Mouse (Mus musculus) telencephalon, adult 2 months (tissue): ENCODE results near the gene Nudt14.

Experiments
- DNase-seq: peaks from one replicate; pipeline ENCODE4 v3.0.0-alpha.2; 2011; ENCODE audit warnings: low read depth, low spot score

Gene Nudt14

GRCm38 (mm10) chr12:112914527-112914926 lies 27.4 kb downstream of the Nudt14 start:
- DNase-seq: no peak

DNA sequence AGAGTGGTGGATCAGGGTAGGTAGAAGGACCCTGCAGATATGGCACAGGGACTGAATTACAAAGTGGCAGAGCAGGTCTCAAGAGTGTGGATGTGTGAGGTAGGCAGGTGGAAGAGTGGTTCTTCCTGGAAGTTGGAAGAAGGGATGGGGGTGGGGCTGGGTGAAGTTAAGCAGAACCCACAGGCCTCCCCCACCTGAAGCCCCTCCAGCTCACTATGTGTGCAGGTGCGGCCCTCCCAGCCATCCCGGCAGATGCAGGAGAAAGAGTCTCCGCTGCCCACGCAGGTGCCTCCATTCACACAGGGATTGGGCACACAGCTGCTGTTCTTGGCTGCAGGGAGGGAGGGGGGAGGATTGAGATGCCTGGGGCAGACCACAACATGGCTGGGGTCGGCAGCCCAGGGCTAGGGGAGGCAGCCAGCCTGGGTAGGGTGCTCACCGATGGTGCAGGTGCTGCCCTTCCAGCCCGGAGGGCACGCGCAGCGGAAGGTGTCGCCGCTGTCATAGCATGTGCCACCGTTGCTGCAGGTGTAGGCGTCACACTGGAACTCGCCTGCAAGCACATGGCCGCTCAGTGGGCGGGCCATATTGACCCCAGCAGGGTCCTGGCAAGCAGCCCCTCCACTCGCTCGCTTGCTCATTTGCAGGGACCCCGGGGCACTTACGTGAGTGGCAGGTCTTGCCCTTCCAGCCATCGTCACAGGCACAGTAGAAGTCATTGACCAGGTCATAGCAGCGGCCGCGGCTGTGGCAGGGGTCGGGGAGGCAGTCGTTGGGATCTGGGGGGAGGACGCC lies 28.8 kb downstream of the Nudt14 start:
- DNase-seq: no peak

DNA sequence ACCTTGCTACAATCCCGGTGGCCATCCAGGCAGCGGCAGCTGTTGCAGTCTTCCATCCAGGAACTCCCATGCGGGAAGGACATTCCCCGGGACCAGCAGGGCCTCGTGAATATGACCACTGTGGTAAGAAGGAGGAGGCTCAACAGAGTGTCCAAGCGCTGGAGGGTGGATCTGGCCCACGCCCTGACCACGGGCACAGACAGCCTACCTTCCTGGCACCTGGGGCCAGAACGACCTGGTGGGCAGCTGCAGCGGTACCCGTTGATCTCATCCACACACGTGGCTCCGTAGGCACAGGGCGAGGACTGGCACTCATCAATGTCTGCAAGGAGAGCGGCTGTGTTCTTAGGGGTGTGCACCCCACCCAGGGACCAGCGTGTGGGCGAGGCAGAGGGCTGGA lies 30.2 kb downstream of the Nudt14 start:
- no peak for DNase-seq

- no peak for DNase-seq
Measured at GRCm38 (mm10) chr12:112908991-112909390, 32.9 kb downstream of the Nudt14 start.

DNA sequence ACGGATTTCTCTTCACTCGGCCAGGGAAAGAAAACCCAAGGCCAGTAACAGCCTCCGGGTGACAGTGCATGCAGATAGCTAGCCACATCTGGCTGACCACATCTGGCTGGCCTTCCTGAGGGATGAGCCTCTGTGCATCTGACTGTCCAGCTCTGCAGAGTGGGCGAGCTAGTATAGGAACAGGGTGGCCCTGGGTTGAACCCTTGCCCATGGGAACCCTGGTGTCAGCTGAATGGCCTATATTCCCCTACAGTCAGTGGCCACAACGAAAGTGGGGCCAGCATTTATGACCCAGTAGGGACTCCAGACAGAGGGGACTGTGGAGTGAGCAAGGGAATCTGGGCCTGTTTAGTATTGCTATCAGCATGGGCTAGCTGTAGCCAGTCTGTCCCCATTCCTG lies 36.9 kb downstream of the Nudt14 start:
- DNase-seq: no peak

GRCm38 (mm10) chr12:112903941-112904340 lies 38.0 kb downstream of the Nudt14 start:
- DNase-seq: no peak

DNA sequence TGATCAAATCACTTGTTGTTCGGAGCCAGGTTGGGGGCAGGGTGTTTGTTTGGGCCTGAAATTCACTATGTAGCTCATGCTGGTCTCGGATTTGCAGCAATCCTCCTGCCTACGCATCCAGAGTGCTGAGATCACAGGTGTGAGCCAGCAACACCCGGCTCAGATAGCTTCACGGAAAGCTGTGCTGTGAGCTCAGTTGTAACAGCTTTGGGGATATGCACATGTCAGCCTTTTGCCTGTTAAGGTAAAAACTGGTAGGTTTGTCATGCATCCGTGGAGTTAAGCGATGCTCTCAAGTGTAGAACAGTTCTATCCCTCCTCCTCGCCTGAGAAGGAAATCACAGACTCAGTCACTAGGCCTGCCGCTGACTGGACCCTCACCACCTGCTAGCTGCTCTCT lies 41.3 kb downstream of the Nudt14 start:
- peak; percentile 83 for DNase-seq

DNA sequence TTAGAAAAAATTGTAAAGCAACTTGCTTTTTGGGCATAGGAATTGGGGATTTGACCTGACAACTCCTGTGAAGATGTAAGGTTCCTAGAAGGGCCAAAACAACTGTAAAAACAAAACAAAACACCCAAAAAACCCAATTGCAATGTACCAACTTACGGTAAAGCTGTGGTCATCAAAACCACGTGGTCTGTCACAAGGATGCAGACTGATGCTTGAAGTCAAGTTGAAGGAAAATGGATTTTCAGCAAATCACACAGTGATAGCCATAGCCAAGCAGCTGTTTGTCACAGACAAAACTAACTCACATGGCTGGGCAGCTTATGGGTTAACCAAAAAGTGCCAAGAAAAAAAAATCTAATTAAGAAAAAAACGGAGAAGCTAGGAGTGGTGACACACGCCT lies 43.0 kb downstream of the Nudt14 start:
- no peak for DNase-seq

GRCm38 (mm10) chr12:112898351-112898750 lies 43.6 kb downstream of the Nudt14 start:
- DNase-seq: no peak

DNA sequence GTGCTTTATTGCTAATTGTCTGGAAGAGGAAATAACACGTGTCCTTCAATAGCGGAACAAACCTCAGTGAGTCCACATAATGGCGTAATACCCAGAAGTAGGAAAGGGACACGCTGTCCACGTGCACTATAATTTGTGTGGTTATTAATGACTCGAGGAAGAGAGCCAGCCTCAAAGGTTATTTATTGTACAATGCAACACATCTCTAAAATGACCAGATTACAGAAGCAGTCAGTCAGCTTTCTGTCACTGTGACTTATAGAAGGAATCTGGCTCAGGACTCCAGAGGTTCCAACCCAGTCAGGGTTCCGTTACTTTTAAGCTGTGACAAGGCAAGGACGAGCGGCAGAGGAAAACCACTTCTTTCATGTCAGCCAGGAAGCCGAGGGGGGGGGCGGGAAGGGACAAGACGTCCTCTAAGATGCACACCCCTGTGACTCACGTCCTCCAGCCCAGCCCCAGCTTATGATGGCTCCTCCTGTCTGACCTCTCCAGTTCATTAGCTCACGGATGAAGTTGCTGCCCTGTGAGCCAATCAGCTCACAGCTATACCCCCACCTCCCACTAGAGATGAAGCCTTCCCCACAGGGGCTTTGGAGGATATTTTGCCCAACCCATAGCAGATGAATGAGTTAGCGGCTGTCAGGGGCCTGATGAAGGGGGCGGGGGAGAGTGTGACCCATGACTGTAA lies 44.3 kb downstream of the Nudt14 start:
- DNase-seq: no peak

GRCm38 (mm10) chr12:112894969-112895368 lies 47.0 kb downstream of the Nudt14 start:
- no peak for DNase-seq

- DNase-seq: no peak
Measured at GRCm38 (mm10) chr12:112894303-112894884, 47.5 kb downstream of the Nudt14 start.

DNA sequence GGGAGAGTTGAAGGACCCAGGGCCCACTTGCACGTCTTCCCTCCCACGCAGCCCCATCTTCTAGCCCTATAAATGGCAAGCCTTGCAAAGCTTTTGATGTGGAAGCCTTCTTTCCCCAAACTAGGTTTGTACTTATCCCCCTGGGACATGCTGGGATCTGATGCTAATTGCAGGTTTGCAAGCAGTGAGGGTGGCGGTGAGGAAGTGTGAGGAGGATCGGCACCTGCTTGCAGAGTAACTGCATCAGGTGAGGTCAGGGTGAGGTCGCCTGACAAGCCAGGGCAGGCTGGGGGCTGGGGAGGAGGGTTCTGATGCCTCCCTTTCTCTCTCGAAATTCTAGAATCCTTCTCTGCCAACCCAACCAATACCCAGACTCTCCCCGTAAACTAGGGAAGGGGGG lies 56.5 kb downstream of the Nudt14 start:
- no peak for DNase-seq
